Mouse (Mus musculus) CD4-positive helper T cell, adult 2 months (primary cell): ENCODE measurements around the gene Abt1.
A peak's percentile ranks its signal among the peaks of the same experiment; 100 is the strongest.
"Not testable (repeated sequence)": the region's sequence is repeated elsewhere in the genome, so short reads cannot be mapped to it uniquely, and the experiment has no call there.

Experiments used
- DNase-seq: peaks from one replicate; pipeline ENCODE4 v3.0.0-alpha.2; 2012; ENCODE audit warnings: low read depth, missing footprints, low spot score

Gene Abt1

GRCm38 (mm10) chr13:23412630-23413521, 10.8 kb downstream of the Abt1 start:
- peak; percentile 26 for DNase-seq

- DNase-seq = no peak
These were observed 11.4 kb downstream of the Abt1 start for GRCm38 (mm10) chr13:23412211-23412629.

GRCm38 (mm10) chr13:23411311-23412210, 12.1 kb downstream of the Abt1 start:
- DNase-seq = no peak

- DNase-seq = no peak
These were observed 13.0 kb downstream of the Abt1 start for GRCm38 (mm10) chr13:23410632-23411031.

GRCm38 (mm10) chr13:23402626-23403025, 21.0 kb downstream of the Abt1 start:
- DNase-seq = no peak

GRCm38 (mm10) chr13:23401683-23402527, 21.8 kb downstream of the Abt1 start:
- peak; percentile 72 for DNase-seq

GRCm38 (mm10) chr13:23400771-23401682, 22.6 kb downstream of the Abt1 start:
- DNase-seq = no peak

- DNase-seq = not testable (repeated sequence)
These were observed 26.8 kb downstream of the Abt1 start for GRCm38 (mm10) chr13:23396913-23397312.

- no peak for DNase-seq
These were observed 27.4 kb downstream of the Abt1 start for GRCm38 (mm10) chr13:23396246-23396703.

GRCm38 (mm10) chr13:23395301-23396245, 28.1 kb downstream of the Abt1 start:
- no peak for DNase-seq

- no peak for DNase-seq
These were observed 36.1 kb downstream of the Abt1 start for GRCm38 (mm10) chr13:23387548-23387947.

GRCm38 (mm10) chr13:23383127-23383526, 40.5 kb downstream of the Abt1 start:
- no peak for DNase-seq

- no peak for DNase-seq
These were observed 51.2 kb downstream of the Abt1 start for GRCm38 (mm10) chr13:23372433-23372832.

GRCm38 (mm10) chr13:23370075-23370474, 53.6 kb downstream of the Abt1 start:
- DNase-seq = no peak

GRCm38 (mm10) chr13:23369421-23369765, 54.3 kb downstream of the Abt1 start:
- no peak for DNase-seq

- DNase-seq = peak; percentile 97
These were observed 54.9 kb downstream of the Abt1 start, which contains the start of gene Zfp322a for GRCm38 (mm10) chr13:23368583-23369420. Gene Zfp322a, minus strand, starts transcription at chr13:23369208.
